ENCODE assay signal across 9 mouse cellular contexts in the genomic region with DNA sequence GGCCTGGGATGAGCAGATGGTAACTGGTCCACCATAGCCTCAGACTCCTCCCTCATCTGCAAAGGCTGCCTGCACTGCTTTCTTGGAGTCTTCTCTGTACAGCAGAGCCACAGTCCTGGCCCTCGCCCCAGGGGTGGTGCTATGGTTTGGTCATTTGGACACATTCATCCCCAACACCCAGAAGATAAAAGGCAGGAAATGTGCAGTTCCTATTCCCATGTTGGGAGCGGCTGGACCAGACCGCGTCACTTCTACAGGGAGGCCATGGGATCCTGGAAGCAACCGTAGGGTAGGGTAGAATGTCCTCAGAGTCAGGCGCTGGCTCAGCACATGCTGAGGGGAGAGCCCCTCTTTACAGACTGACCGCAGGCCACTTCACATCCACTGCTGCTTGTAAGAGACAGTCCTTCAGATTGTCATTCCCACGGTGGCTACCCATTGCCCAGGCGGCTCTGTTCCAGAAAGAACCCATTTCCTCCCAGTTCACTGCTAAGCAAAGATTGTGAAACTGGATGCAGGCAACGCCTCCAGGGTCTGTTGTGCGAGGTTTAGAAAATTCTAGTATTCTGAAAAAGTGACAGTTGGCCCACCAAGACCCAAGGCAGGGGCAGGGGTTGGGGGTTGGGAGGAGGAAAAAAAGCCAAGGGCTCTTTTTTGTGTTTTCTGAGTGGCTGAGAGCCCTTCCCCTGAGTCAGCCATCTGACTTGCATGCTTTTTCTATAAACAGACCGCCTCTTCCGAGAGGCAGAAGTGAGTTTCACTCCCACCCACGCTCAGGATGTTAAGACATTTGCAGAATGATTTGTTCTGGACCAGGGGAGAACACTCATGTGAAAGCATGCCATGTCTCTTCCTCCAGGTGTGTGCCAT. TPM values are rescaled to one million over a fixed set of nuclear protein-coding genes. Genes with fewer than 3 reads are reported as not detected.
A peak's percentile ranks its signal among the peaks of the same experiment; 100 is the strongest.
DNase-seq lines count a peak whose midpoint lies in the region; ATAC-seq and TF ChIP-seq lines count a peak whose summit lies in the region.
"Had no signal": no experiment of that assay in that cellular context is flagged by ENCODE, and none has a peak within 500 bp of the region (broad histone marks: within the 10 kb centered on the region; RNA-seq: fewer than 3 reads in every experiment).

No protein-coding gene starts in this region.

- peak overlapping the region; percentile 87 for H3K27ac ChIP-seq in lung, embryonic 14.5 days (ENCODE audit: low read depth)
- no peak overlapping the region for H3K27ac ChIP-seq in forebrain, embryonic 10.5 days
- H3K27ac ChIP-seq: neural tube, embryonic 12.5 days had no signal

- DNase-seq in layer of hippocampus, adult 18-20 months (ENCODE audit: low spot score in 2 of 2): peak; percentile 73 to 88
- no peak for DNase-seq in layer of hippocampus, postnatal 10 days (ENCODE audit: low spot score in 2 of 2)
- peak; percentile 61 for DNase-seq in gastrocnemius, postnatal 25 days
- DNase-seq in kidney, adult 18-20 months: peak; percentile 25
- DNase-seq in lung, embryonic 14.5 days: peak; percentile 91
- DNase-seq in forebrain, embryonic 10.5 days (ENCODE audit: extremely low spot score, low spot score): no peak
- DNase-seq in thymus, postnatal 0 days (ENCODE audit: low spot score): no peak
- no peak for DNase-seq in testis, postnatal 14 days (ENCODE audit: low spot score)

- H3K27me3 ChIP-seq in lung, embryonic 14.5 days (ENCODE audit: insufficient read depth, low read length): no peaks in the 10 kb centered on the region
- peaks cover 15% of the 10 kb centered on the region; the same call in 1 of the 2 replicates for H3K27me3 ChIP-seq in forebrain, embryonic 10.5 days (ENCODE audit: poor library complexity, severe bottlenecking)

- WGBS in lung, embryonic 14.5 days: 27% methylated on average over 14 of the region's 14 CpGs
- WGBS in forebrain, embryonic 10.5 days: 84% methylated on average over 14 of the region's 14 CpGs

- peaks cover 36% of the 10 kb centered on the region; the same call in 1 of the 2 replicates for H3K4me1 ChIP-seq in lung, embryonic 14.5 days (ENCODE audit: insufficient read depth)
- peaks cover 44% of the 10 kb centered on the region for H3K4me1 ChIP-seq in forebrain, embryonic 10.5 days

- H3K9me3 ChIP-seq in lung, embryonic 14.5 days (ENCODE audit: low read depth, low read length): no peaks in the 10 kb centered on the region
- H3K9me3 ChIP-seq in forebrain, embryonic 10.5 days: no peaks in the 10 kb centered on the region
- H3K9me3 ChIP-seq: neural tube, embryonic 12.5 days had no signal

- no peak overlapping the region for H3K4me3 ChIP-seq in lung, embryonic 14.5 days (ENCODE audit: low read depth, low read length)
- no peak overlapping the region for H3K4me3 ChIP-seq in forebrain, embryonic 10.5 days
- H3K4me3 ChIP-seq: neural tube, embryonic 12.5 days had no signal

- H3K9ac ChIP-seq in lung, embryonic 14.5 days: no peak overlapping the region
- H3K9ac ChIP-seq: neural tube, embryonic 12.5 days had no signal

- no peaks in the 10 kb centered on the region for H3K36me3 ChIP-seq in lung, embryonic 14.5 days (ENCODE audit: insufficient read depth)
- H3K36me3 ChIP-seq in forebrain, embryonic 10.5 days (replicated peaks): no peaks in the 10 kb centered on the region
- H3K36me3 ChIP-seq: neural tube, embryonic 12.5 days had no signal

- peak; percentile 93 for ATAC-seq in lung, embryonic 14.5 days (ENCODE audit: insufficient read depth)

- TF ChIP-seq CTCF in lung, embryonic 14.5 days (IDR thresholded peaks at IDR 0.05; ENCODE audit: low read depth): no peak

- peak overlapping the region; percentile 45 for H3K4me2 ChIP-seq in lung, embryonic 14.5 days
- H3K4me2 ChIP-seq: neural tube, embryonic 12.5 days had no signal

RNA-seq across cellular contexts. Expression of a gene that starts 12.3 kb away (rescaled TPM):
- total RNA-seq in layer of hippocampus, adult 18-20 months (2021): under 1 TPM; 0.20 to 0.22 TPM
- under 1 TPM; 0.18 to 0.39 TPM for total RNA-seq in layer of hippocampus, postnatal 10 days (2021)
- 1 to 10 TPM; 7.6 to 9.0 TPM for total RNA-seq in gastrocnemius, postnatal 25 days (2021)
- 0.05 and 0.26 TPM in 2 replicates for polyA plus RNA-seq in lung, embryonic 14.5 days (2014; fragmentation: Nextera tagmentation; extraction: Ambion mirVana)
- polyA plus RNA-seq in forebrain, embryonic 10.5 days (2016; fragmentation: Nextera tagmentation; extraction: Ambion mirVana): 0.76 and 1.1 TPM in 2 replicates
- polyA plus RNA-seq in thymus, postnatal 0 days (2015; fragmentation: Nextera tagmentation; extraction: Ambion mirVana): 0.42 and 0.58 TPM in 2 replicates

Comparison
In these comparisons a context has a peak if more than half of its experiments do, and no peak if none do; other contexts are left out.
1. DNase-seq: peak in layer of hippocampus, adult 18-20 months (2 of 2), gastrocnemius, postnatal 25 days (single experiment), kidney, adult 18-20 months (single experiment) and lung, embryonic 14.5 days (single experiment); none in layer of hippocampus, postnatal 10 days (0 of 2), forebrain, embryonic 10.5 days (single experiment), thymus, postnatal 0 days (single experiment) and testis, postnatal 14 days (single experiment).
2. RNA of a gene that starts 12.3 kb away (total RNA-seq): 7.6 to 9.0 TPM in gastrocnemius, postnatal 25 days; 0.18 to 0.39 TPM in layer of hippocampus, postnatal 10 days and 0.20 to 0.22 TPM in layer of hippocampus, adult 18-20 months; every median in the first group is over 4 times any median in the second.